Mouse (Mus musculus) limb, embryonic 13.5 days (tissue): ENCODE results near the gene Rnaseh2a. TPM values are rescaled to one million over a fixed set of nuclear protein-coding genes. Genes with fewer than 3 reads are reported as not detected.

ENCODE experiments used
- ATAC-seq: fragments of 200-750 bp; cut with Nextera tagmentation; 2 replicates; pipeline ENCODE4 v1.8.0; 2017; ENCODE audit warnings: low read depth, moderate number of reproducible peaks, moderate TSS enrichment; ENCODE audit not compliant: low FRiP score
- H3K27ac ChIP-seq: fragments of 300-500 bp; sonication (generic); 2 replicates; pipeline ENCODE4 v1.5.1; 2015; ENCODE audit warnings: inconsistent platforms, mild to moderate bottlenecking, moderate library complexity
- H3K27me3 ChIP-seq: fragments of 300-500 bp; sonication (generic); 2 replicates; pipeline ENCODE4 v1.6.1; 2015; ENCODE audit warnings: mild to moderate bottlenecking, inconsistent platforms
- H3K36me3 ChIP-seq: fragments of 300-500 bp; sonication (generic); 2 replicates; pipeline ENCODE4 v1.6.1; 2015; ENCODE audit warnings: inconsistent platforms, mild to moderate bottlenecking, moderate library complexity
- H3K4me1 ChIP-seq: fragments of 300-500 bp; sonication (generic); 2 replicates; pipeline ENCODE4 v1.6.1; 2015; ENCODE audit warnings: inconsistent platforms
- H3K4me2 ChIP-seq: fragments of 300-500 bp; sonication (generic); replicated peaks from 2 replicates; pipeline ENCODE4 v1.6.1; 2015; ENCODE audit warnings: inconsistent platforms, mild to moderate bottlenecking, moderate library complexity
- H3K4me3 ChIP-seq: fragments of 300-500 bp; sonication (generic); 2 replicates; pipeline ENCODE4 v1.5.1; 2015; ENCODE audit warnings: moderate library complexity, mild to moderate bottlenecking, inconsistent platforms
- H3K9ac ChIP-seq: fragments of 300-500 bp; sonication (generic); 2 replicates; pipeline ENCODE4 v1.6.1; 2015; ENCODE audit warnings: mild to moderate bottlenecking, inconsistent platforms
- H3K9me3 ChIP-seq: fragments of 300-500 bp; sonication (generic); 2 replicates; pipeline ENCODE4 v1.6.1; 2016; ENCODE audit warnings: inconsistent platforms
- WGBS: fragments of 180-500 bp; shearing (Covaris S2); methylation state at CpG from one replicate; pipeline ENCODE4 v1.1.7; 2015; 5-methylcytosine and 5-hydroxymethylcytosine counted together
- polyA plus RNA-seq: library from polyadenylated mRNA; unstranded; fragments of >200 nt; fragmentation: Nextera tagmentation; extraction: Ambion mirVana; gene quantifications from 2 replicates; pipeline ENCODE4 v1.2.1, GENCODE M21; 2015

The Rnaseh2a gene
- polyA plus RNA-seq, 1 experiment from 2014 or later, result 93.2 TPM

- H3K4me3 ChIP-seq, result no peak overlapping the region
Measured at GRCm38 (mm10) chr8:84952612-84953255, 16.8 kb downstream of the Rnaseh2a start.

GRCm38 (mm10) chr8:84949753-84950152 is 19.8 kb downstream of the Rnaseh2a start:
- H3K9me3 ChIP-seq, result no peaks in the 10 kb centered on the region
- H3K27ac ChIP-seq, result no peak overlapping the region
- WGBS, result 20% methylated on average over 12 of the region's 12 CpGs
- H3K27me3 ChIP-seq, result peaks cover 84% of the 10 kb centered on the region
- peaks cover 10% of the 10 kb centered on the region for H3K4me1 ChIP-seq
- no peak overlapping the region for H3K4me3 ChIP-seq
- H3K36me3 ChIP-seq, result no peaks in the 10 kb centered on the region
- H3K9ac ChIP-seq, result no peak overlapping the region
- ATAC-seq, result no peak
- no peak overlapping the region for H3K4me2 ChIP-seq

More at GRCm38 (mm10) chr8:84952612-84953255, 16.8 kb downstream of the Rnaseh2a start:
- no peak for ATAC-seq
- H3K27ac ChIP-seq, result no peak overlapping the region
- peaks cover 12% of the 10 kb centered on the region for H3K36me3 ChIP-seq
- H3K4me1 ChIP-seq, result no peaks in the 10 kb centered on the region
- no peak overlapping the region for H3K9ac ChIP-seq
- 7% methylated on average over 18 of the region's 18 CpGs for WGBS
- H3K4me2 ChIP-seq, result peak overlapping the region; percentile 30; the same call in 1 of the 2 replicates
- H3K27me3 ChIP-seq, result peaks cover 56% of the 10 kb centered on the region
- no peaks in the 10 kb centered on the region for H3K9me3 ChIP-seq

GRCm38 (mm10) chr8:84947241-84947545 is 22.4 kb downstream of the Rnaseh2a start:
- no peak overlapping the region for H3K4me2 ChIP-seq
- no peak for ATAC-seq
- no peaks in the 10 kb centered on the region for H3K36me3 ChIP-seq
- peak overlapping the region; percentile 3; the same call in 1 of the 2 replicates for H3K4me3 ChIP-seq
- H3K27me3 ChIP-seq, result peaks cover 89% of the 10 kb centered on the region
- H3K9me3 ChIP-seq, result no peaks in the 10 kb centered on the region
- no peak overlapping the region for H3K9ac ChIP-seq
- no peak overlapping the region for H3K27ac ChIP-seq
- WGBS, result 14% methylated on average over 9 of the region's 9 CpGs
- peaks cover 15% of the 10 kb centered on the region for H3K4me1 ChIP-seq

GRCm38 (mm10) chr8:84946528-84947240 is 22.9 kb downstream of the Rnaseh2a start, which contains the start of gene Rtbdn:
Gene Rtbdn (plus strand): TSS chr8:84946991.
- no peaks in the 10 kb centered on the region for H3K36me3 ChIP-seq
- H3K4me3 ChIP-seq, result peak within 1 kb of the TSS; percentile 47
- ATAC-seq, result no peak
- peaks cover 15% of the 10 kb centered on the region for H3K4me1 ChIP-seq
- H3K27ac ChIP-seq, result no peak within 1 kb of the TSS
- no peaks in the 10 kb centered on the region for H3K9me3 ChIP-seq
- peaks cover 89% of the 10 kb centered on the region for H3K27me3 ChIP-seq
- peak within 1 kb of the TSS; percentile 50; the same call in 1 of the 2 replicates for H3K9ac ChIP-seq
- WGBS, result 9% methylated on average over 17 of the region's 17 CpGs
- H3K4me2 ChIP-seq, result peak within 1 kb of the TSS; percentile 78

GRCm38 (mm10) chr8:84945633-84946527 is 23.7 kb downstream of the Rnaseh2a start:
- peaks cover 15% of the 10 kb centered on the region for H3K4me1 ChIP-seq
- H3K4me3 ChIP-seq, result peak overlapping the region; percentile 47
- no peak overlapping the region for H3K27ac ChIP-seq
- no peaks in the 10 kb centered on the region for H3K9me3 ChIP-seq
- under 1% methylated on average over 38 of the region's 67 CpGs for WGBS
- 0 out of 2 replicates have a peak, but pooled peaks have one; percentile 28 for ATAC-seq
- peak overlapping the region; percentile 78 for H3K4me2 ChIP-seq
- H3K27me3 ChIP-seq, result peaks cover 87% of the 10 kb centered on the region
- no peaks in the 10 kb centered on the region for H3K36me3 ChIP-seq
- H3K9ac ChIP-seq, result peak overlapping the region; percentile 50; the same call in 1 of the 2 replicates

- WGBS, result 5% methylated on average over 11 of the region's 11 CpGs
- peak overlapping the region; percentile 47 for H3K4me3 ChIP-seq
- H3K4me1 ChIP-seq, result peaks cover 15% of the 10 kb centered on the region
- H3K27me3 ChIP-seq, result peaks cover 87% of the 10 kb centered on the region
- no peak overlapping the region for H3K27ac ChIP-seq
- no peaks in the 10 kb centered on the region for H3K36me3 ChIP-seq
- no peak overlapping the region for H3K9ac ChIP-seq
- 0 out of 2 replicates have a peak, but pooled peaks have one; percentile 15 for ATAC-seq
- H3K9me3 ChIP-seq, result no peaks in the 10 kb centered on the region
- peak overlapping the region; percentile 78 for H3K4me2 ChIP-seq
Measured at GRCm38 (mm10) chr8:84945235-84945632, 24.3 kb downstream of the Rnaseh2a start.

GRCm38 (mm10) chr8:84944478-84945160 is 24.9 kb downstream of the Rnaseh2a start:
- Histone ChIP-seq H3K9ac (no peak overlapping the region), H3K27ac (no peak overlapping the region), H3K27me3 (peaks cover 84% of the 10 kb centered on the region), H3K9me3 (no peaks in the 10 kb centered on the region), H3K4me3 (peak overlapping the region; percentile 17), H3K36me3 (no peaks in the 10 kb centered on the region), H3K4me1 (peaks cover 15% of the 10 kb centered on the region), H3K4me2 (no peak overlapping the region)
- no peak for ATAC-seq
- WGBS, result 3% methylated on average over 26 of the region's 26 CpGs

GRCm38 (mm10) chr8:84943699-84944098 is 25.9 kb downstream of the Rnaseh2a start:
- Histone ChIP-seq H3K4me1 (peaks cover 15% of the 10 kb centered on the region), H3K27me3 (peaks cover 88% of the 10 kb centered on the region), H3K9ac (no peak overlapping the region), H3K36me3 (no peaks in the 10 kb centered on the region), H3K4me3 (no peak overlapping the region), H3K27ac (no peak overlapping the region), H3K4me2 (no peak overlapping the region), H3K9me3 (no peaks in the 10 kb centered on the region)
- ATAC-seq, result no peak
- 20% methylated on average over 4 of the region's 4 CpGs for WGBS

- Histone ChIP-seq H3K9ac (no peak overlapping the region), H3K36me3 (no peaks in the 10 kb centered on the region), H3K4me1 (peaks cover 21% of the 10 kb centered on the region), H3K27ac (no peak overlapping the region), H3K27me3 (peaks cover 86% of the 10 kb centered on the region), H3K4me2 (peak overlapping the region; percentile 80), H3K9me3 (no peaks in the 10 kb centered on the region), H3K4me3 (peak overlapping the region; percentile 46)
- WGBS, result 65% methylated on average over 13 of the region's 13 CpGs
- ATAC-seq, result no peak
Measured at GRCm38 (mm10) chr8:84937620-84938485, 31.7 kb downstream of the Rnaseh2a start.

- under 1% methylated on average over 49 of the region's 50 CpGs for WGBS
- no peaks in the 10 kb centered on the region for H3K36me3 ChIP-seq
- peak within 1 kb of the TSS; percentile 48; the same call in 1 of the 2 replicates for H3K9ac ChIP-seq
- H3K27ac ChIP-seq, result no peak within 1 kb of the TSS
- H3K4me3 ChIP-seq, result peak within 1 kb of the TSS; percentile 46
- peaks cover 89% of the 10 kb centered on the region for H3K27me3 ChIP-seq
- peak within 1 kb of the TSS; percentile 80 for H3K4me2 ChIP-seq
- no peaks in the 10 kb centered on the region for H3K9me3 ChIP-seq
- ATAC-seq, result no peak
- peaks cover 21% of the 10 kb centered on the region for H3K4me1 ChIP-seq
Measured at GRCm38 (mm10) chr8:84936962-84937546, 32.5 kb downstream of the Rnaseh2a start, which contains the start of gene Mast1. Gene Mast1 (minus strand): TSS chr8:84937359.
